Mouse (Mus musculus) lung, postnatal 4 days (tissue): ENCODE data around the gene Abcb8.
A peak's percentile ranks its signal among the peaks of the same experiment; 100 is the strongest.

ENCODE experiments used
- DNase-seq, 2 experiments: peaks; one replicate each; pipeline ENCODE4 v3.0.0; 2021

Gene Abcb8

GRCm38 (mm10) chr5:24393392-24393997, at the start of gene Abcb8:
Gene Abcb8, plus strand, starts transcription at chr5:24393663.
- peak; percentile 79 to 89 for DNase-seq

DNA sequence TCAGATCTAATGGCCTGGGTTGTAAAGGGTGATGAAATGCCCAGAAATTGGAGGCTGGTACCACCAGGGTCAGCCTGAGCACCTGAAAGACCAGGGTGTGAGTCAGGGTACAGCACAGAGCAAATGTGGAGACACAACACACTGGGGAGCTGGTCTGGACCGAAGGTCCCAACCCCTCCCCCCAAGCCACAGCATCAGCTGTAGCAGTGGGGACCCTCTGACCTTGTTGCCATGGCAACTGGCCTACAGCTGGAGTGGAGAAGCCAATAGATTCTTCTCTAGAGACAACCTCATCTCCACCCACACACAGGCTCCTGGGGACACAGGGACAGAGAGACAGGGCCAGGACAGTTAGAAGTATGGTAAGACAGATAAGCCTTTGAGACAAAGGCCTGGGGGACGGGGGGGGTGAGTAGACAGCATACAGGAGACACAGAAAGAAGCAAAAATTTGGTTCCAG, 49.5 kb upstream of the Abcb8 start:
- no peak for DNase-seq

DNA sequence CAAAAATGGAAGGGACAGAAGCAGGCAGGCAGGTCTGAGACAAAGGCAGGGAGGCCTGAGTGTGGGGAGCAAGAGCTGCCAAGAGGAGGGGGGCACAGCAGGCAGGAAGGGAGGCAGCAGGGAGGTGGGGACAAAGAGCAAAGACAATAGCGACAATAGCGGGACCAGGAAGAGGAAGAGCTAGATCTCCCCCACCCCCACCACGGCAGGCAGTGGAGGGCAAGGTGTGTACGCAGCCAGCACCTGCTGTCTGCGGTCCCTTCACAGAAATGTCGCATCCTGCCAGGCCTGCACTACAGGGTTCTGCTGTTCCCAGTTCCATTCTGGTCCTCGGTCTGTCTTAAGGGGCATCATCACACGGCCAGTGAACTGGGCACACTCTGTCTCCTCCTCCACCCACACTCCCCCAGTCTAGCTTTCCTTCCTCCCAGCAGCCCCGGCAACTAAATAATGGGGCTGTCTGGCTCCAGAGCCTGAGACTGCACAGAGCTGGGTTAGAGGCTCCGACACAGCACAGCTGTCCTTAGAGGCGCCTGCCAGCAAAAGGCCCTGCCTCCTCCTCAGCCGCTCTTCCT, 48.9 kb upstream of the Abcb8 start:
- peak; percentile 62 to 85 for DNase-seq

DNA sequence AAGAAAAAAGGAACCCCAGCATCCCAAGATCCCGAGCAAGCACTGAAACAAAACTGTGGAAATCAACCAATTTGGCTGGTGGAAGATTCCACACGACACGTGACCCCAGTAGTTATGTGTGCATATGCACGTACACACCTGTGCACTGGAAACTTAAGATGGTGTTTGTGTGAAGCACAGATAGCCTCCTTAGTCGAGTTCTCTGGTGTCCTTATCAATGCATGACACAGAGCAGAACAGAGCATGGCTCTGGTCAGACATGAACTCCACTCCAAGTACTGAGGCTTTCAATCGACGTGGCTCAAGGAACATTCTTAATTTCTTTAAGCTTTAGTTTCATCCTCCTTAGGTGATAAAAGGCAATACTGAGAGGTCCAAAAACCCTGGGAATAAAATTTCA, 47.1 kb upstream of the Abcb8 start:
- DNase-seq: no peak

GRCm38 (mm10) chr5:24347186-24347875, 46.1 kb upstream of the Abcb8 start:
- DNase-seq: peak; percentile 53 to 80

DNA sequence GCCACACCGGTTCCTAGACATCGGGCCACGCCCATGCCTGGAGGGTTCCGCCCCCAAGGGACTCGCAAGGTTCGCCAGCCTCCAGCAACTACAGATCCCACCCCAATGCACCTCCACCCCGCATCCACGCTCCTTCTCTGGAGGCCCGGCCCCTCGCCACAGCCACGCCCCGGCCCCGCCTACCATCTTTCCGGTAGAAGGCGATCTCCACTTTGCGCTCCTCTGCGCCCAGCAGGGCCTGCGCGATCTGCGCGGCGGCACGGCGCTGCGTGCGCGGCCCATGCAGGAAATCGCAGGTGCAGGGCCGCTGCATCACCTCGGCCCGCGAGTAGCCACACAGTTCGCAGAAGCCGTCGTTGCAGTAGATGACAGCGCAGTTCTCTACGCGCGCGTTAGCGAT, 45.3 kb upstream of the Abcb8 start:
- DNase-seq: peak; percentile 80 to 88

GRCm38 (mm10) chr5:24348546-24348945, 44.9 kb upstream of the Abcb8 start:
- peak; percentile 54 to 78 for DNase-seq

GRCm38 (mm10) chr5:24350073-24350472, 43.4 kb upstream of the Abcb8 start:
- no peak for DNase-seq

GRCm38 (mm10) chr5:24350531-24351250, 42.8 kb upstream of the Abcb8 start:
- DNase-seq: peak in 1 of 2 experiments; percentile 51

GRCm38 (mm10) chr5:24351278-24351677, 42.2 kb upstream of the Abcb8 start, which contains the start of gene Kcnh2:
Gene Kcnh2, minus strand, starts transcription at chr5:24351604.
- no peak for DNase-seq

DNA sequence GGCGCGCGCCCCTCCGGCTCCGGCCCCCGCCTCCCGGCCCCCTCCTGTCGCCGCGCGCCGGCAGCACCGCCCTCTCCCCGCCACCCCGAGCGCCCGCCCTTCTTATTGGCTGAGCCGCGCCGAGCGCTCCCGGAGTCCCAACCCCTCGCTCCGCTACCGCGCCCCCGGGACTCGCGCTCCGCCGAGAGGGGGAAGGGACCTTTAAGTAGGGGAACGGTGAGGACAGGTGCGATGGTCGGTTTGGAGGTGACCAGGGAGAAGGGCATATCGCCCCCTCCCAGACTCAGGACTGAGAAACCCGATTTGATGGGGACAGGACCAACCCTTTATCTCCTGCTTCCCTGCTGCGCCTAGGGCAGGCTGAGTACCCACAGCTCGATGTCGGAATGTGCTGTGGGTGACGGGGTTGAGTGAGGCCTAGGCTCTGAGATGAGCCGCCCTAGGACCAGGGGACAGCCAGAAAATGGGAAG, 41.7 kb upstream of the Abcb8 start:
- DNase-seq: peak; percentile 82 to 90

DNA sequence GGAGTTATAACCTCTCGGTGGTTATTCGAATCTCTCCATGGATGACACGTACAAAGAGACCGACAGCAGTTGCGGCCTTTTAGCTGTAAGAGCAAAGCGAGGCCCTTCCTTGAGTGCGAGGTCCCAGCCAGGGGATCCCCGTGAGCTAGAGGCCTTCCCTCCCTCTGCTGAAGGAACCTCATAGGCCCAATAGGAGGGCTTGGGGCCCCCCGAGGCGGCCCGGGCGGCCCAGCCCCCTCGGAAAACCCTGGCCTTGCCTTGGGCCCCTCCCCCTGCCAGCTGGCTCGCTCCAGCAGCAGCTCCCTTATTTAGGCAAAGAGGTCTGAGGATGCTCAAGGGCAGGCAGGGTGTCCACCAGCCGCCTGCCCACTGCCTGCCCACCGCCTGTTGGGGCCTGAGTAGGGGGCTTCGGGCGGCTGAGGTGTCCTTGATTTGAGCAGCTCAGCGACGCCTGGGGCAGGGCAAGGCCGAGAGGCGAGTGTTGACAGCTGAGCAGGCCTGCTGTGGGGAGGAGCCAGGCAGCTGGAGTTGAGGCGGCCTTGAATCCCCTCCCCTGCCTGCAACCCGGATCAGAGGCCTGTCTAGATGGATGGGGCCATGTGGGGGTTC, 41.1 kb upstream of the Abcb8 start:
- peak; percentile 56 to 87 for DNase-seq

DNA sequence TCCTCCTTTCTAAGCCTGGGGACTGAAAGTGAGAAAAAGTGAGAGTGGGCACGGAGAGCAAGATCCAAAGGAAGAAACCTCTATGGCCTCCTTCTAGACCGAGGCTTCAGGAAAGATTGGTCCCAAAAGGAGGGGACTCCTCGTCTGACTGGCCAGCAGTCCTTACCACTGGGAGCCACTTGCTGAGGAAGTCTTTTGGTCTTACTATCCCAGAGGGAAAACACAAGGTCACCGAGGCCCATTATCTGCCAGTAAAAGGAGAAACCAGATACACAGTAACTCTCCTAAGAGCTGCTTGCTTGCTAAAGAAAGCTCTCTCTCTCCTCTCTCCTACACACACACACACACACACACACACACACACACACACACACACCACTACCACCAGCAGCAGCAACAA, 40.1 kb upstream of the Abcb8 start:
- DNase-seq: no peak

DNA sequence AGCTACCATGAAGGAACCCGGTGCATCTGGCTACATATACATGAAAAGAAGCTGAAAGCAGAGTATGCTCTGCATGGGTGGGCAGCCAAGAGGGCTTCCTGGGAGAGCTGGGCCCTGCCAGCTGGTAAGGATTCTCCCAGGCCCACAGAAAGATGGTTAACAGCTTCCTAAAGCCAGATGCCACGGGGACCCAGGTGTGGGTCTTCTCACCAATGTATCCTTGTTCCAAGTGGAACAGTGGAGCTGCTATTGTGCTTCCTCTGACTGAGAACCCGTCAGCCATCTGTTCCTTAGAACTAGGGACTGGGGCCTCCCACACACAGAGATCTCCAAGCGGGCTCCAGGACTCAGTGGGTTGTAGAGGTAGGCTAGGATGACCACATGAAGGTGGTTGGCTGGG, 36.7 kb upstream of the Abcb8 start:
- DNase-seq: no peak

- peak; percentile 74 to 83 for DNase-seq
Observed at GRCm38 (mm10) chr5:24357461-24357860, 36.0 kb upstream of the Abcb8 start.

GRCm38 (mm10) chr5:24360792-24361454, 32.5 kb upstream of the Abcb8 start:
- peak; percentile 76 to 89 for DNase-seq

GRCm38 (mm10) chr5:24363467-24363866, 30.0 kb upstream of the Abcb8 start:
- DNase-seq: no peak

DNA sequence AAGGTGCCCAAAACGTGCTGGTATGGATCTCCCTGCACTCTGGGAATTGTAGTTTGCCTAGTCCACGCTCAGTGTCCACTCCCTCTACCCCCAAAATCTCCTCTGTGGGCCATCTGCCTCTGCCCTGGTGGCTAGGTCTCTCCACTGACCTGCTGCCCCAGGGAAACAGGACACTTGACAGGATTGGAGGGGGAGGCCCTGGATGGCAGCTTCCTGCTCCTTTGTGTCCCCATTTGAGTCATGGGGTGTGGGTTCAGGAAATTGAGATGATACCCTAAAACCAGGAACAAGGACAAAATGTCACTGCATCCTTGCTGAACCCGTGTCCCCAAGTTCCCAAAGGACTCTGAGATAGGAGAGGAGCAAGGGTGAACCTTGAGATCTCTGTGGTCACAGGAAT, 29.4 kb upstream of the Abcb8 start:
- DNase-seq: no peak

DNA sequence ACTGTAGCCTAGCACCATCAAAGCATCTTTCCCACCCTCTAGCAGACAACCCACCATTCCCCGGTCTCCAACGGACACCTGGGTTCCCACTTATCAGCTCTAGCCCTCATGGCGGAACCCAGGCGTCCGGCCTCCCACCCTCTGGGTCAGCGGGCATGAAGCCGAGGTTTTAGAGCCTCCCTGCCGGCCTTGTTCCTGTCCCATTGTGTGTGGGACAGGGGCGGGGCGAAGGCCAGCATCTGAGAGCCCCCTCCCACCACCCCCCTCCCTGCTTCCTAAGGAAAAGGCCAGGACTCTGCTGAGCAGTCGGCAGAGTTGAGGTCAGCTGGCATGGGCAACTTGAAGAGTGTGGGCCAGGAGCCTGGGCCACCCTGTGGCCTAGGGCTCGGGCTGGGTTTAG, 29.0 kb upstream of the Abcb8 start, which contains the start of gene Nos3:
Nos3 (plus strand) TSS at position 303 of the 400 bp plus-strand sequence.
- peak; percentile 67 to 83 for DNase-seq

DNA sequence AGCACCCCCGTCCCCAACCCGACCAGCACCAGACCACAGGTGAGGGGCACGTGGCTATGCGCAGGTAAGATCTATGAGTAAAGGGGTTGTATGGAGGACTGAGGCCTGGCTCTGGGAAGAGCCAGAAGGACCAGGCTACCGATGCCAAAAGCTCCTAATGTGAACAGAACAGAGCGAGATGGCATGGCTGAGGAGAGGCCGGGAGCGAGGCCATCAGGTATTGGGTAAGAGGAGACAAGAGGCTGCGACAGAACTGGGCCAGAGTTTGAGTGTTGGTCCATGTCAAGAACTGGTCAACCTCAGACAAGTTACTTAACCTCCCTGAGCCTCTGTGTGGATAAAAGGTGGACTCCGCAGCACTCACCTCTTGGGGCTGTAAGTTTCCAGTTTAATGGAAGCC, 28.5 kb upstream of the Abcb8 start:
- DNase-seq: no peak

GRCm38 (mm10) chr5:24365528-24365927, 27.9 kb upstream of the Abcb8 start:
- DNase-seq: peak in 1 of 2 experiments; percentile 43

GRCm38 (mm10) chr5:24366426-24366825, 27.0 kb upstream of the Abcb8 start:
- DNase-seq: no peak
